Mouse (Mus musculus) urinary bladder, adult 18-20 months (tissue): Measurements from ENCODE around the gene Ift52.
"Not testable (repeated sequence)": the region's sequence is repeated elsewhere in the genome, so short reads cannot be mapped to it uniquely, and the experiment has no call there.

Experiments
- DNase-seq, 2 experiments: peaks; one replicate each; pipeline ENCODE4 v3.0.0; 2022; ENCODE audit warnings: low spot score in 2 of 2, mixed read lengths in 2 of 2

Ift52 gene

GRCm38 (mm10) chr2:163031757-163032156, 14.6 kb downstream of the Ift52 start:
- DNase-seq: no peak

- no peak for DNase-seq
These were observed 15.5 kb downstream of the Ift52 start for GRCm38 (mm10) chr2:163032622-163033021.

- DNase-seq: no peak
These were observed 22.8 kb downstream of the Ift52 start for GRCm38 (mm10) chr2:163039940-163040339.

- peak in 1 of 2 experiments; percentile 59 for DNase-seq
These were observed 31.0 kb downstream of the Ift52 start for GRCm38 (mm10) chr2:163048125-163048524.

GRCm38 (mm10) chr2:163049116-163049515, 32.0 kb downstream of the Ift52 start:
- DNase-seq: no peak

- no peak for DNase-seq
These were observed 34.5 kb downstream of the Ift52 start for GRCm38 (mm10) chr2:163051691-163052090.

- DNase-seq: no peak
These were observed 34.9 kb downstream of the Ift52 start for GRCm38 (mm10) chr2:163052101-163052500.

- DNase-seq: no peak
These were observed 35.7 kb downstream of the Ift52 start for GRCm38 (mm10) chr2:163052826-163053225.

GRCm38 (mm10) chr2:163054335-163054840, 37.2 kb downstream of the Ift52 start, which contains the start of gene Mybl2:
Mybl2 (plus strand) TSS chr2:163054687.
- DNase-seq: peak; percentile 88 to 90

GRCm38 (mm10) chr2:163054891-163055494, 37.8 kb downstream of the Ift52 start:
- no peak for DNase-seq

- DNase-seq: no peak
These were observed 38.6 kb downstream of the Ift52 start for GRCm38 (mm10) chr2:163055715-163056114.

- no peak for DNase-seq
These were observed 39.4 kb downstream of the Ift52 start for GRCm38 (mm10) chr2:163056584-163056983.

- not testable (repeated sequence) for DNase-seq
These were observed 41.8 kb downstream of the Ift52 start for GRCm38 (mm10) chr2:163058981-163059380.

- no peak for DNase-seq
These were observed 43.5 kb downstream of the Ift52 start for GRCm38 (mm10) chr2:163060630-163061029.

GRCm38 (mm10) chr2:163061203-163062118, 44.3 kb downstream of the Ift52 start:
- no peak for DNase-seq

GRCm38 (mm10) chr2:163062119-163062508, 45.0 kb downstream of the Ift52 start:
- no peak for DNase-seq

GRCm38 (mm10) chr2:163066326-163066725, 49.2 kb downstream of the Ift52 start:
- no peak for DNase-seq

- DNase-seq: no peak
These were observed 50.1 kb downstream of the Ift52 start for GRCm38 (mm10) chr2:163067233-163067632.

GRCm38 (mm10) chr2:163070213-163070612, 53.1 kb downstream of the Ift52 start:
- no peak for DNase-seq

- no peak for DNase-seq
These were observed 54.4 kb downstream of the Ift52 start for GRCm38 (mm10) chr2:163071590-163071989.

- no peak for DNase-seq
These were observed 56.0 kb downstream of the Ift52 start for GRCm38 (mm10) chr2:163073023-163073757.

GRCm38 (mm10) chr2:163074006-163074405, 56.9 kb downstream of the Ift52 start:
- DNase-seq: no peak
